Mouse (Mus musculus) thymus, adult 2 months (tissue): ENCODE measurements around the gene Ankrd50.

ENCODE experiments used
- CTCF ChIP-seq: fragments of 200-500 bp; IDR thresholded peaks from 2 replicates; pipeline ENCODE4 v1.5.1; 2012; ENCODE audit warnings: mild to moderate bottlenecking, control low read depth, low read length, moderate library complexity, borderline replicate concordance; ENCODE audit not compliant: control insufficient read depth, poor library complexity, insufficient read depth; ENCODE audit errors: extremely low read depth
- POLR2A ChIP-seq: fragments of 200-500 bp; IDR thresholded peaks from 2 replicates; pipeline ENCODE4 v1.6.1; 2012; ENCODE audit warnings: mild to moderate bottlenecking, low read length, control low read depth, moderate library complexity; ENCODE audit not compliant: control insufficient read depth, poor library complexity, insufficient read depth; ENCODE audit errors: extremely low read depth

- TF ChIP-seq CTCF (no peak), POLR2A (no peak)
Measured at GRCm38 (mm10) chr3:38503606-38504005, 19.0 kb upstream of the Ankrd50 start.
